Mouse (Mus musculus) natural killer cell, adult 2 months (primary cell): ENCODE measurements around the gene Ctps.
"Not testable (repeated sequence)": the region's sequence is repeated elsewhere in the genome, so short reads cannot be mapped to it uniquely, and the experiment has no call there.

Source experiments
- DNase-seq, 2 experiments: peaks; one replicate each; pipeline ENCODE4 v3.0.0; 2022; ENCODE audit warnings: low spot score in 2 of 2

Ctps gene

GRCm38 (mm10) chr4:120569486-120570437, at the start of gene Ctps:
Gene Ctps, minus strand, starts transcription at chr4:120570276.
- DNase-seq, result peak; percentile 90 to 91

- no peak for DNase-seq
Observed at GRCm38 (mm10) chr4:120616199-120617025, 46.3 kb upstream of the Ctps start.

- DNase-seq, result no peak
Observed at GRCm38 (mm10) chr4:120615528-120616081, 45.5 kb upstream of the Ctps start.

- no peak for DNase-seq
Observed at GRCm38 (mm10) chr4:120614644-120615043, 44.6 kb upstream of the Ctps start.

GRCm38 (mm10) chr4:120613691-120614329, 43.7 kb upstream of the Ctps start:
- no peak for DNase-seq

GRCm38 (mm10) chr4:120612304-120613080, 42.4 kb upstream of the Ctps start:
- DNase-seq, result no peak

- no peak for DNase-seq
Observed at GRCm38 (mm10) chr4:120611005-120611404, 40.9 kb upstream of the Ctps start.

GRCm38 (mm10) chr4:120606941-120607340, 36.9 kb upstream of the Ctps start:
- DNase-seq, result no peak

GRCm38 (mm10) chr4:120602669-120603068, 32.6 kb upstream of the Ctps start:
- no peak for DNase-seq

- no peak for DNase-seq
Observed at GRCm38 (mm10) chr4:120601774-120602173, 31.7 kb upstream of the Ctps start.

GRCm38 (mm10) chr4:120598922-120599321, 28.8 kb upstream of the Ctps start:
- DNase-seq, result no peak

- DNase-seq, result not testable (repeated sequence)
Observed at GRCm38 (mm10) chr4:120596210-120596609, 26.1 kb upstream of the Ctps start.

GRCm38 (mm10) chr4:120590973-120591372, 20.9 kb upstream of the Ctps start:
- DNase-seq, result no peak

- peak; percentile 49 to 62 for DNase-seq
Observed at GRCm38 (mm10) chr4:120589815-120590422, 19.8 kb upstream of the Ctps start.

GRCm38 (mm10) chr4:120589070-120589469, 19.0 kb upstream of the Ctps start:
- no peak for DNase-seq

GRCm38 (mm10) chr4:120588445-120588844, 18.4 kb upstream of the Ctps start, which contains the start of gene Gm8439:
Gene Gm8439, plus strand, starts transcription at chr4:120588745.
- DNase-seq, result no peak

GRCm38 (mm10) chr4:120586986-120587385, 16.9 kb upstream of the Ctps start:
- no peak for DNase-seq

- no peak for DNase-seq
Observed at GRCm38 (mm10) chr4:120581711-120582110, 11.6 kb upstream of the Ctps start.

GRCm38 (mm10) chr4:120580894-120581293, 10.8 kb upstream of the Ctps start:
- no peak for DNase-seq

- DNase-seq, result no peak
Observed at GRCm38 (mm10) chr4:120571691-120572090, 1.6 kb upstream of the Ctps start.
